Mouse (Mus musculus): ENCODE measurements around the gene Pprc1. TPM values are rescaled to one million over a fixed set of nuclear protein-coding genes. Genes with fewer than 3 reads are reported as not detected.

Gene Pprc1
- polyA plus RNA-seq (2015; fragmentation: Nextera tagmentation; extraction: Ambion mirVana) = 37.0 and 38.3 TPM in 2 replicates

- peak within 1 kb of the TSS; percentile 100 for H3K27ac ChIP-seq (replicated peaks)
- WGBS = 0% methylated on average over 21 of the region's 34 CpGs
- peaks cover 63% of the 10 kb centered on the region for H3K4me1 ChIP-seq
- peak within 1 kb of the TSS; percentile 84 for H3K4me2 ChIP-seq (replicated peaks)
- H3K9me3 ChIP-seq (replicated peaks) = no peaks in the 10 kb centered on the region
- H3K27me3 ChIP-seq = no peaks in the 10 kb centered on the region
- H3K4me3 ChIP-seq (replicated peaks) = peak within 1 kb of the TSS; percentile 72
- H3K36me3 ChIP-seq = no peaks in the 10 kb centered on the region
- peak within 1 kb of the TSS; percentile 96 for H3K9ac ChIP-seq
- 0 out of 2 replicates have a peak, but pooled peaks have one; percentile 0 for ATAC-seq (ENCODE audit: insufficient number of reproducible peaks, low FRiP score, low TSS enrichment, low read depth)
Measured at GRCm38 (mm10) chr19:46044271-46044992, at the start of gene Pprc1. TSS of gene Pprc1 (plus strand) at chr19:46044886.

DNA sequence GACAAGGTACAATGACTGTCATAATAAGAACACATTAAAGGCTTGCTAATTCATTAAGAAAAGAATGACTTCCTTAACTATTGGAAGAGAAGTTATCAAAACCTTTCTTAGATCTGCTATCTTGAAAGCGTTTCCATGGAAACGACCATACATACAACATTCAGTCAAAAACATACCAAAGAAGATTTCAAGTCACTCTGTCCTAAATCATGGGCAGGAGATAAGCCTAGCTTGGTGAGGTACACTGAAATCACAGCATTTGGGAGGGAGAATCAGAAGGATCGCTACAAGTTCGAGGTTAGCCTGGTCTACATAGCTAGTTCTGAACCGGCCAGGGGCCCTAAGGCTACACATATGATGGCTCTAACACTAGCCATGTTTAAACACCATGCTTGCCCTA lies 47.3 kb upstream of the Pprc1 start:
- Histone ChIP-seq H3K4me3 (replicated peaks) (peak overlapping the region; percentile 95), H3K27ac (replicated peaks) (peak overlapping the region; percentile 96; the same call in 1 of the 2 replicates), H3K9ac (peak overlapping the region; percentile 82; the same call in 1 of the 2 replicates), H3K27me3 (no peaks in the 10 kb centered on the region), H3K4me1 (peaks cover 4% of the 10 kb centered on the region; the same call in 1 of the 2 replicates), H3K9me3 (replicated peaks) (no peaks in the 10 kb centered on the region), H3K4me2 (replicated peaks) (peak overlapping the region; percentile 52), H3K36me3 (peaks cover 7% of the 10 kb centered on the region; the same call in 1 of the 2 replicates)
- 49% methylated on average over 5 of the region's 5 CpGs for WGBS
- ATAC-seq (ENCODE audit: insufficient number of reproducible peaks, low FRiP score, low TSS enrichment, low read depth) = no peak

- under 1% methylated on average over 75 of the region's 76 CpGs for WGBS
- peak within 1 kb of the TSS; percentile 82 for H3K9ac ChIP-seq
- H3K27me3 ChIP-seq = no peaks in the 10 kb centered on the region
- ATAC-seq (ENCODE audit: insufficient number of reproducible peaks, low FRiP score, low TSS enrichment, low read depth) = peak; percentile 92
- peaks cover 7% of the 10 kb centered on the region; the same call in 1 of the 2 replicates for H3K36me3 ChIP-seq
- H3K4me3 ChIP-seq (replicated peaks) = peak within 1 kb of the TSS; percentile 95
- peak within 1 kb of the TSS; percentile 96 for H3K27ac ChIP-seq (replicated peaks)
- peaks cover 4% of the 10 kb centered on the region; the same call in 1 of the 2 replicates for H3K4me1 ChIP-seq
- H3K9me3 ChIP-seq (replicated peaks) = no peaks in the 10 kb centered on the region
- H3K4me2 ChIP-seq (replicated peaks) = peak within 1 kb of the TSS; percentile 52
Measured at GRCm38 (mm10) chr19:45997785-45998693, 46.6 kb upstream of the Pprc1 start, which contains the start of gene Armh3. TSS of gene Armh3 (minus strand) at chr19:45998488.

- peaks cover 8% of the 10 kb centered on the region for H3K4me1 ChIP-seq
- WGBS = 10% methylated on average over 8 of the region's 8 CpGs
- peak overlapping the region; percentile 95 for H3K4me3 ChIP-seq (replicated peaks)
- peak overlapping the region; percentile 52 for H3K4me2 ChIP-seq (replicated peaks)
- no peaks in the 10 kb centered on the region for H3K27me3 ChIP-seq
- peak overlapping the region; percentile 7; the same call in 1 of the 2 replicates for H3K9ac ChIP-seq
- H3K27ac ChIP-seq (replicated peaks) = no peak overlapping the region
- no peak for ATAC-seq (ENCODE audit: insufficient number of reproducible peaks, low FRiP score, low TSS enrichment, low read depth)
- no peaks in the 10 kb centered on the region for H3K9me3 ChIP-seq (replicated peaks)
- peaks cover 7% of the 10 kb centered on the region; the same call in 1 of the 2 replicates for H3K36me3 ChIP-seq
Measured at GRCm38 (mm10) chr19:45998694-45999217, 45.9 kb upstream of the Pprc1 start.

GRCm38 (mm10) chr19:45999378-45999777 lies 45.3 kb upstream of the Pprc1 start:
- Histone ChIP-seq H3K4me1 (peaks cover 14% of the 10 kb centered on the region), H3K36me3 (peaks cover 7% of the 10 kb centered on the region; the same call in 1 of the 2 replicates), H3K4me2 (replicated peaks) (no peak overlapping the region), H3K9me3 (replicated peaks) (no peaks in the 10 kb centered on the region), H3K4me3 (replicated peaks) (no peak overlapping the region), H3K27ac (replicated peaks) (no peak overlapping the region), H3K9ac (no peak overlapping the region), H3K27me3 (no peaks in the 10 kb centered on the region)
- WGBS = 57% methylated on average over 1 of the region's 1 CpGs
- no peak for ATAC-seq (ENCODE audit: insufficient number of reproducible peaks, low FRiP score, low TSS enrichment, low read depth)

DNA sequence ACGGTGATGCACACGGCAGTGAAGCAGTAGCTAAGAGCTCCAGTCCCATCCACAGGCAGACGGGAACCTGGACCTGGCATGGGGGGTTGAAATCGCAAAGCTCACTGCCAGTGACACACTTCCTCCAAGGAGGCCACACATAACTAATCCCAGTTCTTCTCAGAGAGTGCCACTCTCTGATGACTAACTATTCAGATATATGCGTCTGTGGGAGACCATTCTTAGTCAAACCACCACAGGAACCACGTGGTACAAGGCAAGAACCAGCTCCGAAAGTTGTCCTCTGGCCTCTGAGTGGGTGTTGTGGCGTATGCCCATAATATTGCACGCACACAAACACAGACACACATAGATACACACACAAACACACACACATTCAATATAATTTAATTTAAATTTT lies 42.4 kb upstream of the Pprc1 start:
- Histone ChIP-seq H3K9me3 (replicated peaks) (no peaks in the 10 kb centered on the region), H3K27me3 (no peaks in the 10 kb centered on the region), H3K4me3 (replicated peaks) (no peak overlapping the region), H3K4me1 (peaks cover 23% of the 10 kb centered on the region), H3K36me3 (peaks cover 10% of the 10 kb centered on the region; the same call in 1 of the 2 replicates), H3K9ac (no peak overlapping the region), H3K27ac (replicated peaks) (no peak overlapping the region), H3K4me2 (replicated peaks) (no peak overlapping the region)
- ATAC-seq (ENCODE audit: insufficient number of reproducible peaks, low FRiP score, low TSS enrichment, low read depth) = no peak
- WGBS = 78% methylated on average over 9 of the region's 9 CpGs

GRCm38 (mm10) chr19:46003371-46004226 lies 41.1 kb upstream of the Pprc1 start, which contains the start of gene Hps6:
TSS of gene Hps6 (plus strand) at chr19:46003508.
- H3K36me3 ChIP-seq = peaks cover 18% of the 10 kb centered on the region
- peak within 1 kb of the TSS; percentile 45; the same call in 1 of the 2 replicates for H3K27ac ChIP-seq (replicated peaks)
- H3K9me3 ChIP-seq (replicated peaks) = no peaks in the 10 kb centered on the region
- H3K27me3 ChIP-seq = no peaks in the 10 kb centered on the region
- peaks cover 20% of the 10 kb centered on the region for H3K4me1 ChIP-seq
- peak; percentile 77 for ATAC-seq (ENCODE audit: insufficient number of reproducible peaks, low FRiP score, low TSS enrichment, low read depth)
- H3K4me2 ChIP-seq (replicated peaks) = peak within 1 kb of the TSS; percentile 89
- H3K4me3 ChIP-seq (replicated peaks) = peak within 1 kb of the TSS; percentile 62
- H3K9ac ChIP-seq = peak within 1 kb of the TSS; percentile 59
- WGBS = 2% methylated on average over 70 of the region's 70 CpGs

- Histone ChIP-seq H3K9ac (no peak overlapping the region), H3K4me2 (replicated peaks) (no peak overlapping the region), H3K36me3 (peaks cover 18% of the 10 kb centered on the region), H3K27ac (replicated peaks) (no peak overlapping the region), H3K4me3 (replicated peaks) (no peak overlapping the region), H3K27me3 (no peaks in the 10 kb centered on the region), H3K9me3 (replicated peaks) (no peaks in the 10 kb centered on the region), H3K4me1 (peaks cover 20% of the 10 kb centered on the region)
- ATAC-seq (ENCODE audit: insufficient number of reproducible peaks, low FRiP score, low TSS enrichment, low read depth) = no peak
- 74% methylated on average over 17 of the region's 17 CpGs for WGBS
Measured at GRCm38 (mm10) chr19:46004814-46005466, 39.7 kb upstream of the Pprc1 start.

- Histone ChIP-seq H3K4me1 (peaks cover 20% of the 10 kb centered on the region), H3K9me3 (replicated peaks) (no peaks in the 10 kb centered on the region), H3K36me3 (peaks cover 18% of the 10 kb centered on the region), H3K4me3 (replicated peaks) (no peak overlapping the region), H3K27ac (replicated peaks) (no peak overlapping the region), H3K9ac (no peak overlapping the region), H3K4me2 (replicated peaks) (no peak overlapping the region), H3K27me3 (no peaks in the 10 kb centered on the region)
- ATAC-seq (ENCODE audit: insufficient number of reproducible peaks, low FRiP score, low TSS enrichment, low read depth) = no peak
- 77% methylated on average over 7 of the region's 7 CpGs for WGBS
Measured at GRCm38 (mm10) chr19:46005680-46006079, 39.0 kb upstream of the Pprc1 start.
